Mouse (Mus musculus) heart, embryonic 13.5 days (tissue): ENCODE results near the gene Atp9a. TPM values are rescaled to one million over a fixed set of nuclear protein-coding genes. Genes with fewer than 3 reads are reported as not detected.

Experiments used
- ATAC-seq: fragments of 200-750 bp; cut with Nextera tagmentation; 2 replicates; pipeline ENCODE4 v1.8.0; 2017; ENCODE audit warnings: moderate TSS enrichment; ENCODE audit not compliant: insufficient number of reproducible peaks, low FRiP score, low TSS enrichment; ENCODE audit errors: extremely low read depth
- H3K27ac ChIP-seq: fragments of 300-500 bp; sonication (generic); replicated peaks from 2 replicates; pipeline ENCODE4 v1.5.1; 2015; ENCODE audit warnings: moderate library complexity, mild to moderate bottlenecking, inconsistent platforms
- H3K27me3 ChIP-seq: fragments of 300-500 bp; sonication (generic); replicated peaks from 2 replicates; pipeline ENCODE4 v1.6.1; 2015; ENCODE audit warnings: mild to moderate bottlenecking, inconsistent platforms
- H3K36me3 ChIP-seq: fragments of 300-500 bp; sonication (generic); 2 replicates; pipeline ENCODE4 v1.6.1; 2015; ENCODE audit warnings: mild to moderate bottlenecking, inconsistent platforms
- H3K4me1 ChIP-seq: fragments of 300-500 bp; sonication (generic); 2 replicates; pipeline ENCODE4 v1.6.1; 2015; ENCODE audit warnings: inconsistent platforms
- H3K4me2 ChIP-seq: fragments of 300-500 bp; sonication (generic); 2 replicates; pipeline ENCODE4 v1.6.1; 2015; ENCODE audit warnings: inconsistent platforms, mild to moderate bottlenecking, moderate library complexity
- H3K4me3 ChIP-seq: fragments of 300-500 bp; sonication (generic); 2 replicates; pipeline ENCODE4 v1.5.1; 2015; ENCODE audit warnings: moderate library complexity, mild to moderate bottlenecking, inconsistent platforms
- H3K9ac ChIP-seq: fragments of 300-500 bp; sonication (generic); 2 replicates; pipeline ENCODE4 v1.6.1; 2015; ENCODE audit warnings: inconsistent platforms, mild to moderate bottlenecking, moderate library complexity
- H3K9me3 ChIP-seq: fragments of 300-500 bp; sonication (generic); 2 replicates; pipeline ENCODE4 v1.6.1; 2016; ENCODE audit warnings: inconsistent platforms
- whole genome bisulfite sequencing: fragments of 180-500 bp; shearing (Covaris S2); methylation state at CpG from one replicate; pipeline ENCODE4 v1.1.7; 2015; ENCODE audit warnings: mixed read lengths; 5-methylcytosine and 5-hydroxymethylcytosine counted together
- polyA plus RNA-seq: library from polyadenylated mRNA; unstranded; fragments of >200 nt; fragmentation: Nextera tagmentation; extraction: Ambion mirVana; gene quantifications from 2 replicates; pipeline ENCODE4 v1.2.1, GENCODE M21; 2015

The Atp9a gene
- polyA plus RNA-seq, 1 experiment from 2014 or later, result 13.1 TPM

DNA sequence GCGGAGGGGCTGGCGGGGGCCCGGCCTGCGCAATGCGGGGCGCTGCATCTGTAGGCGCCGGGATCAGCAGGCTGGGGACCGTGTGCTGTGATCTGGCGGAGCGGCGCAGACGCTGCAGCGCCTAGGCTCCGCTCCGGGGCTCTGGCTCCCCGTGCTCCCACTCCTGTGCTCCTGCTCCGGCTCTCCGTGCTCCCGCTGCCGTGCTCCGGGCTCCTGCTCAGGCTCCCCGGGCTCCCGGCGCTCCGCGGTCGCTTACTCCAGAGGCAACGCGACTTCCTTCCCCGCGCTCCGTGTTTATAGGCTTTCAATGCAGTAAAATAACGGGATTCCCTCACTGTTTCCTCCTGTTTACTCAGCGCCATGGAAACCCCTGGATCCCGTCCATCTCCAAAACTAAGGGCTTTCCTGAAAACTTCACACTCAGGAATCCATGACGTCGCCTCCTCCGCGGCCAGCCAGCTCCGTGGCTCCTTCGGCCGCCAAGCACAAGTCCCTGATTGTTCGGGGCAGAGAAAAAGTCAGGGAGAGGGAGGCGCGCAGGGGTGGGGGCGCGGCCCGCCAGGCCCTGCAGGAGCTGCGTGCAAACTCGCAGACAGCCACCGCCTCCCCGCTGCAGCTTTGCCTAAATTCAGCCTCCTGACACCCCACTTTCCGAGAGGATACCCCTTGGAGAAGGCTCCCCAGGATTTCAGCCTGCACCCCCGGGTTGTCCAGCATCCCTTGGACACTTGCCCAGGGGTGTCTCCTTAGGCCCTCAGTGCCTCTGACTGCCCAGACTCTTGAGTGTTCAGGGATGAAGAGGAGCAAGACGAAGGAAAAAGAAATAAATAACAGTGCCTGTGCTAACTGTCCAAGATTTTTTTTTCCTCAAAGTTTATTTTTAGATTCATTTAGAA is 140.5 kb downstream of the Atp9a start, which contains the start of gene Nfatc2:
Gene Nfatc2, minus strand, starts transcription at position 167 of the 896 bp plus-strand sequence.
- 1% methylated on average over 56 of the region's 56 CpGs for WGBS
- Histone ChIP-seq H3K4me2 (peak within 1 kb of the TSS; percentile 97), H3K27ac (peak within 1 kb of the TSS; percentile 51), H3K36me3 (no peaks in the 10 kb centered on the region), H3K4me1 (peaks cover 67% of the 10 kb centered on the region), H3K4me3 (peak within 1 kb of the TSS; percentile 64), H3K9me3 (no peaks in the 10 kb centered on the region), H3K27me3 (peaks cover 57% of the 10 kb centered on the region), H3K9ac (peak within 1 kb of the TSS; percentile 82)
- 0 out of 2 replicates have a peak, but pooled peaks have one; percentile 22 for ATAC-seq

DNA sequence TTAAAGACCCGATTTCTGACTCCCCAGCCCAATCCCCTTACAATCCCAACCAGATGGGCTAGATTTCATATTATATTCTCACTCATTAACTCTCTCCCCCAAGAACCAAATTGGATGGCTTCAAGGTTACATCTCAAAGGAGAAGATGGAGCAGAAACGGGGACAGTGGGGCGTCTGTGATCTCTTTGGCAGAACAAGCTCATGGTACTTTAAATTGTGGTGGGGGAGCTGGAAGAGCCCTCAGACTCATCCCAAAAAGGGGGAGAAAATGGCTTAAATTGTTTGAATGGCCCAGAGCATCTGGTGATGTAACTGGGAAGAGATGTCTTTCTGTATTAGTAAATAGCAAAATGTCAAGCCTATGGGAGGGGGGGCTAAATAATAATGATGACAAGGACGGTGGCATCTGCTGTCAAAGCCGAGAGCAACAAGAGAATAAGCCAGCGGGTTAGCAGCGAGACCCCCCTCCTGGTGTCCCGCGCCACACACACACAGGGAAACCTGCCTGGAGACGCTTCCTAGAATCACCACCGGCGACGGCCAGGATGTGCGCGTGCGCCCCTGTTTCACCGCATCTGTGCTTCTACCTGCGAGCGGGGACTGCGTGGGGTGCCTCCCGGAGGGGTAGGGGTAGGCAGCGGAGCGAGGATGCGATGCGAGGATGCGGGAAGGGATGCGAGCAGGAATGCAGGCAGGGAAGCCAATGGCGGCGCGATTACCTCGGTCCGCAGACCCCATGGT is 141.3 kb downstream of the Atp9a start:
- Histone ChIP-seq H3K27me3 (peaks cover 57% of the 10 kb centered on the region), H3K4me2 (peak overlapping the region; percentile 97), H3K4me1 (peaks cover 62% of the 10 kb centered on the region), H3K9ac (peak overlapping the region; percentile 82), H3K27ac (peak overlapping the region; percentile 51), H3K36me3 (no peaks in the 10 kb centered on the region), H3K9me3 (no peaks in the 10 kb centered on the region), H3K4me3 (peak overlapping the region; percentile 64)
- 3% methylated on average over 32 of the region's 32 CpGs for WGBS
- no peak for ATAC-seq

DNA sequence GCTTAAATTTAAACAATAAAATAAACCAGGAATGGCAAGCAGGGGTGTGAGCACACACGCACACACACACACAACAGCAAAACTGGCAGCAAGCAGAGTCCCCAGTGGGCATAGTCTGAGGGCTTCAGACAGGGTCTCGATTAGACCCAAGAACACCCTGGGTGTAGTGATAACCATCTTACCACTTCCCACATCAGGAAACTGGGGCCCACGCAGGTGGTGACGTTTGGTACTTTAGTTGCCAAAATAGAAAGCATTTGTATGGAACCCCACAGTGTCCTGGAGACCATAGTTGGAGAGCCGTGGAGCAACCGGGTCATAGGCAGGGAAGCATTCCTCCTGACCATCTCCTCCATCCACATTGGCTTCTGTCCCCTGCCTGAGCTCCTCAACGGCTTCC is 146.5 kb downstream of the Atp9a start:
- no peak for ATAC-seq
- Histone ChIP-seq H3K27me3 (peaks cover 52% of the 10 kb centered on the region), H3K27ac (no peak overlapping the region), H3K36me3 (no peaks in the 10 kb centered on the region), H3K9me3 (no peaks in the 10 kb centered on the region), H3K4me3 (no peak overlapping the region), H3K9ac (no peak overlapping the region), H3K4me2 (no peak overlapping the region), H3K4me1 (peaks cover 23% of the 10 kb centered on the region)
- 68% methylated on average over 7 of the region's 7 CpGs for WGBS

- no peaks in the 10 kb centered on the region for H3K9me3 ChIP-seq
- WGBS, result 73% methylated on average over 6 of the region's 6 CpGs
- peaks cover 34% of the 10 kb centered on the region for H3K4me1 ChIP-seq
- peaks cover 46% of the 10 kb centered on the region for H3K27me3 ChIP-seq
- no peak for ATAC-seq
- no peak overlapping the region for H3K4me2 ChIP-seq
- no peak overlapping the region for H3K9ac ChIP-seq
- no peak overlapping the region for H3K4me3 ChIP-seq
- H3K36me3 ChIP-seq, result no peaks in the 10 kb centered on the region
- H3K27ac ChIP-seq, result no peak overlapping the region
These were observed 148.5 kb downstream of the Atp9a start for GRCm38 (mm10) chr2:168593676-168594075.

GRCm38 (mm10) chr2:168593004-168593403 is 149.2 kb downstream of the Atp9a start:
- Histone ChIP-seq H3K27ac (no peak overlapping the region), H3K9ac (no peak overlapping the region), H3K9me3 (no peaks in the 10 kb centered on the region), H3K36me3 (no peaks in the 10 kb centered on the region), H3K4me3 (no peak overlapping the region), H3K4me2 (no peak overlapping the region), H3K4me1 (peaks cover 40% of the 10 kb centered on the region), H3K27me3 (peaks cover 40% of the 10 kb centered on the region)
- no peak for ATAC-seq
- 83% methylated on average over 5 of the region's 5 CpGs for WGBS

- no peaks in the 10 kb centered on the region for H3K36me3 ChIP-seq
These were observed 151.1 kb downstream of the Atp9a start for GRCm38 (mm10) chr2:168591076-168591475.

GRCm38 (mm10) chr2:168590556-168590955 is 151.7 kb downstream of the Atp9a start:
- H3K36me3 ChIP-seq, result no peaks in the 10 kb centered on the region
- H3K9me3 ChIP-seq, result no peaks in the 10 kb centered on the region
- H3K4me1 ChIP-seq, result peaks cover 58% of the 10 kb centered on the region
- H3K4me2 ChIP-seq, result peak overlapping the region; percentile 75
- H3K27ac ChIP-seq, result peak overlapping the region; percentile 94
- peak overlapping the region; percentile 74 for H3K4me3 ChIP-seq
- peaks cover 34% of the 10 kb centered on the region for H3K27me3 ChIP-seq
- 27% methylated on average over 10 of the region's 10 CpGs for WGBS
- ATAC-seq, result no peak
- peak overlapping the region; percentile 85 for H3K9ac ChIP-seq

More at GRCm38 (mm10) chr2:168591076-168591475, 151.1 kb downstream of the Atp9a start:
- Histone ChIP-seq H3K4me3 (no peak overlapping the region), H3K4me2 (no peak overlapping the region), H3K9me3 (no peaks in the 10 kb centered on the region), H3K27me3 (peaks cover 34% of the 10 kb centered on the region), H3K27ac (no peak overlapping the region), H3K4me1 (peaks cover 57% of the 10 kb centered on the region), H3K9ac (no peak overlapping the region)
- ATAC-seq, result no peak
- 28% methylated on average over 2 of the region's 2 CpGs for WGBS

- peak overlapping the region; percentile 75 for H3K4me2 ChIP-seq
- H3K27me3 ChIP-seq, result peaks cover 34% of the 10 kb centered on the region
- H3K9ac ChIP-seq, result peak overlapping the region; percentile 85
- H3K4me3 ChIP-seq, result peak overlapping the region; percentile 74
- H3K9me3 ChIP-seq, result no peaks in the 10 kb centered on the region
- H3K27ac ChIP-seq, result peak overlapping the region; percentile 94
- H3K36me3 ChIP-seq, result no peaks in the 10 kb centered on the region
- 1% methylated on average over 29 of the region's 38 CpGs for WGBS
- ATAC-seq, result peak; percentile 59
- peaks cover 62% of the 10 kb centered on the region for H3K4me1 ChIP-seq
These were observed 152.0 kb downstream of the Atp9a start for GRCm38 (mm10) chr2:168590168-168590551.

GRCm38 (mm10) chr2:168589368-168590167 is 152.6 kb downstream of the Atp9a start:
- ATAC-seq, result no peak
- peaks cover 68% of the 10 kb centered on the region for H3K4me1 ChIP-seq
- H3K4me3 ChIP-seq, result peak overlapping the region; percentile 74
- H3K9me3 ChIP-seq, result no peaks in the 10 kb centered on the region
- peaks cover 34% of the 10 kb centered on the region for H3K27me3 ChIP-seq
- H3K36me3 ChIP-seq, result no peaks in the 10 kb centered on the region
- WGBS, result 6% methylated on average over 21 of the region's 21 CpGs
- peak overlapping the region; percentile 85 for H3K9ac ChIP-seq
- peak overlapping the region; percentile 75 for H3K4me2 ChIP-seq
- peak overlapping the region; percentile 94 for H3K27ac ChIP-seq

GRCm38 (mm10) chr2:168588591-168589367 is 153.4 kb downstream of the Atp9a start:
- H3K9me3 ChIP-seq, result no peaks in the 10 kb centered on the region
- ATAC-seq, result no peak
- peak overlapping the region; percentile 75 for H3K4me2 ChIP-seq
- WGBS, result 38% methylated on average over 11 of the region's 11 CpGs
- H3K4me3 ChIP-seq, result peak overlapping the region; percentile 74
- peak overlapping the region; percentile 94 for H3K27ac ChIP-seq
- peak overlapping the region; percentile 85 for H3K9ac ChIP-seq
- peaks cover 75% of the 10 kb centered on the region for H3K4me1 ChIP-seq
- H3K36me3 ChIP-seq, result no peaks in the 10 kb centered on the region
- peaks cover 34% of the 10 kb centered on the region for H3K27me3 ChIP-seq
